Mouse (Mus musculus) heart, adult 2 months (tissue): ENCODE data around the gene Abcc9. TPM values are rescaled to one million over a fixed set of nuclear protein-coding genes. Genes with fewer than 3 reads are reported as not detected.

Experiments
- DNase-seq, 2 experiments: peaks; one replicate each; pipeline ENCODE4 v3.0.0; 2021
- H3K27ac ChIP-seq: fragments of 200-600 bp; 2 replicates; pipeline ENCODE4 v1.8.1; 2022
- H3K27me3 ChIP-seq: fragments of 200-500 bp; 2 replicates; pipeline ENCODE4 v1.6.1; 2012; ENCODE audit warnings: mild to moderate bottlenecking, low read length, inconsistent platforms, mixed read lengths; ENCODE audit not compliant: control insufficient read depth, insufficient read depth
- H3K36me3 ChIP-seq: fragments of 200-500 bp; 2 replicates; pipeline ENCODE4 v1.6.1; 2012; ENCODE audit warnings: low read length, inconsistent platforms; ENCODE audit not compliant: control insufficient read depth, insufficient read depth
- H3K4me1 ChIP-seq: fragments of 200-500 bp; 2 replicates; pipeline ENCODE4 v1.6.1; 2011; ENCODE audit warnings: low read length; ENCODE audit not compliant: control insufficient read depth, insufficient read depth
- H3K4me3 ChIP-seq: fragments of 200-600 bp; 2 replicates; pipeline ENCODE4 v1.8.1; 2022
- H3K79me2 ChIP-seq: fragments of 200-500 bp; replicated peaks from 2 replicates; pipeline ENCODE4 v1.6.1; 2012; ENCODE audit warnings: mild to moderate bottlenecking, inconsistent platforms, low read length, moderate library complexity, mixed read lengths; ENCODE audit not compliant: control insufficient read depth, insufficient read depth
- H3K9ac ChIP-seq: fragments of 200-500 bp; 2 replicates; pipeline ENCODE4 v1.6.1; 2012; ENCODE audit warnings: low read depth, mild to moderate bottlenecking, control low read depth, inconsistent platforms, low read length, mixed read lengths
- CTCF ChIP-seq: fragments of 200-600 bp; IDR thresholded peaks from 2 replicates; pipeline ENCODE4 v1.8.1; 2022; ENCODE audit warnings: antibody characterized with exemption, mild to moderate bottlenecking, moderate library complexity
- EP300 ChIP-seq: fragments of 200-500 bp; IDR thresholded peaks from 2 replicates; pipeline ENCODE4 v1.6.1; 2011; ENCODE audit warnings: low read depth, low read length, control low read depth; ENCODE audit not compliant: insufficient read depth
- POLR2A ChIP-seq: fragments of 200-500 bp; IDR thresholded peaks from 2 replicates; pipeline ENCODE4 v1.6.1; 2011; ENCODE audit warnings: mild to moderate bottlenecking, low read depth, low read length, control low read depth; ENCODE audit not compliant: insufficient read depth
- WGBS: fragments of 180-500 bp; shearing (Covaris S2); methylation state at CpG from one replicate; pipeline ENCODE4 v1.1.7; 2018; 5-methylcytosine and 5-hydroxymethylcytosine counted together
- intact Hi-C: fragments of 180-260 bp; cut with DNase I; formaldehyde crosslinking; loops from one replicate; pipeline ENCODE4 v1.15.1; 2025
- polyA plus RNA-seq: library from polyadenylated mRNA; depleted of rRNA; stranded (reverse); fragments of >200 nt; gene quantifications from 2 replicates; pipeline ENCODE4 v1.2.3, GENCODE M21; 2012
- total RNA-seq, 2 experiments: library from RNA; stranded (reverse); gene quantifications; 2 replicates each; pipeline ENCODE4 v1.2.3; 2021

The Abcc9 gene
- total and polyA plus RNA-seq, 3 experiments = 57.8 to 235 (median 227) TPM

- DNase-seq = no peak
- intact Hi-C loops = no loop called here
- no peak overlapping the region for H3K9ac ChIP-seq
- 0 out of 2 replicates have a peak, but pooled peaks cover 1% of the 10 kb centered on the region for H3K4me1 ChIP-seq
- H3K27me3 ChIP-seq = no peaks in the 10 kb centered on the region
- H3K27ac ChIP-seq = peak overlapping the region; percentile 51
- WGBS = 57% methylated on average over 4 of the region's 4 CpGs
- no peaks in the 10 kb centered on the region for H3K36me3 ChIP-seq
- no peaks in the 10 kb centered on the region for H3K79me2 ChIP-seq
- TF ChIP-seq EP300 = no peak
- TF ChIP-seq CTCF = no peak
- no peak for TF ChIP-seq POLR2A
- H3K4me3 ChIP-seq = no peak overlapping the region
Observed at GRCm38 (mm10) chr6:142550871-142551270, 151.2 kb downstream of the Abcc9 start.

- Histone ChIP-seq H3K79me2 (no peaks in the 10 kb centered on the region), H3K36me3 (no peaks in the 10 kb centered on the region), H3K4me1 (peaks cover 1% of the 10 kb centered on the region; the same call in 1 of the 2 replicates), H3K27ac (no peak overlapping the region), H3K27me3 (no peaks in the 10 kb centered on the region), H3K4me3 (no peak overlapping the region), H3K9ac (no peak overlapping the region)
- intact Hi-C loops = no loop called here
- no peak for DNase-seq
- no peak for TF ChIP-seq POLR2A
- no peak for TF ChIP-seq EP300
- no peak for TF ChIP-seq CTCF
- WGBS = 77% methylated on average over 2 of the region's 2 CpGs
Observed at GRCm38 (mm10) chr6:142548377-142548776, 153.7 kb downstream of the Abcc9 start.

- Histone ChIP-seq H3K9ac (no peak overlapping the region), H3K79me2 (no peaks in the 10 kb centered on the region), H3K4me1 (no peaks in the 10 kb centered on the region; the same call in 1 of the 2 replicates), H3K27ac (no peak overlapping the region), H3K27me3 (no peaks in the 10 kb centered on the region), H3K4me3 (no peak overlapping the region), H3K36me3 (no peaks in the 10 kb centered on the region; the same call in 1 of the 2 replicates)
- WGBS = 32% methylated on average over 14 of the region's 14 CpGs
- TF ChIP-seq EP300 = no peak
- TF ChIP-seq POLR2A = no peak
- TF ChIP-seq CTCF = no peak
- intact Hi-C loops = no loop called here
- peak in 1 of 2 experiments; percentile 25 for DNase-seq
Observed at GRCm38 (mm10) chr6:142545132-142545531, 157.0 kb downstream of the Abcc9 start.

GRCm38 (mm10) chr6:142543648-142544047 lies 158.5 kb downstream of the Abcc9 start:
- no peak overlapping the region for H3K9ac ChIP-seq
- H3K36me3 ChIP-seq = no peaks in the 10 kb centered on the region; the same call in 1 of the 2 replicates
- DNase-seq = no peak
- H3K4me3 ChIP-seq = no peak overlapping the region
- intact Hi-C loops = no loop called here
- no peak overlapping the region for H3K27ac ChIP-seq
- peaks cover 3% of the 10 kb centered on the region for H3K4me1 ChIP-seq
- 42% methylated on average over 4 of the region's 4 CpGs for WGBS
- no peaks in the 10 kb centered on the region for H3K79me2 ChIP-seq
- H3K27me3 ChIP-seq = no peaks in the 10 kb centered on the region
- TF ChIP-seq EP300 = no peak
- TF ChIP-seq POLR2A = no peak
- TF ChIP-seq CTCF = no peak

- Histone ChIP-seq H3K79me2 (no peaks in the 10 kb centered on the region), H3K36me3 (no peaks in the 10 kb centered on the region; the same call in 1 of the 2 replicates), H3K27me3 (no peaks in the 10 kb centered on the region), H3K9ac (no peak overlapping the region), H3K27ac (no peak overlapping the region), H3K4me1 (peaks cover 5% of the 10 kb centered on the region), H3K4me3 (no peak overlapping the region)
- TF ChIP-seq CTCF (no peak), POLR2A (no peak), EP300 (no peak)
- no peak for DNase-seq
- intact Hi-C loops = no loop called here
- 73% methylated on average over 6 of the region's 6 CpGs for WGBS
Observed at GRCm38 (mm10) chr6:142542800-142543175, 159.3 kb downstream of the Abcc9 start.

- 85% methylated on average over 8 of the region's 8 CpGs for WGBS
- Histone ChIP-seq H3K4me1 (peaks cover 5% of the 10 kb centered on the region), H3K27ac (no peak overlapping the region), H3K27me3 (no peaks in the 10 kb centered on the region), H3K79me2 (no peaks in the 10 kb centered on the region), H3K4me3 (no peak overlapping the region), H3K9ac (no peak overlapping the region), H3K36me3 (no peaks in the 10 kb centered on the region; the same call in 1 of the 2 replicates)
- intact Hi-C loops = no loop called here
- TF ChIP-seq EP300 (no peak), CTCF (no peak), POLR2A (no peak)
- DNase-seq = no peak
Observed at GRCm38 (mm10) chr6:142542082-142542799, 159.9 kb downstream of the Abcc9 start.
